Mouse (Mus musculus) kidney, adult 18-20 months (tissue): Measurements from ENCODE around the gene Ammecr1.
A peak's percentile ranks its signal among the peaks of the same experiment; 100 is the strongest.

Experiments used
- DNase-seq: peaks from one replicate; pipeline ENCODE4 v3.0.0; 2021

Ammecr1 gene

GRCm38 (mm10) chrX:142966008-142966966 lies at the start of gene Ammecr1:
TSS of gene Ammecr1 (minus strand) at chrX:142966728.
- peak; percentile 69 for DNase-seq

GRCm38 (mm10) chrX:143014118-143014517 lies 47.6 kb upstream of the Ammecr1 start:
- DNase-seq: no peak

GRCm38 (mm10) chrX:143012334-143012733 lies 45.8 kb upstream of the Ammecr1 start:
- DNase-seq: no peak

DNA sequence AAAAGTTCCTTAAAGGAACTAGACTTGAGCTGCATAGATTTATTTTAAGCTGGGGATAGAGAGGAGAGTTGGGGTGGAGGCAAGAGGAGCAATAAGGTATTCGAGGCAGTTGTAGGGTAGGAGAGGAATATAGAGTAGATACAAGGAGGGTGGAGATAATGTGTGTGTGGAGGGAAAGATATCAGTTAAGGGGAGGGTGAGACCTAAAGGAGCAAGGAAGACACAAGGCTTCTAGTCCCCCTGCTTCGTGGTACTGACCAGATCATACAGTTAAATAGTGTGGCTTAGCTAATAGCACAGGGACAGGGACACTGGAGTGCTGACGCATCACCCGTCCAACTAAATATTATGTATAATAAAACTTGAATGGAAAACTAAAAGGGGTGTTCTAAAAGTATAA lies 45.3 kb upstream of the Ammecr1 start:
- no peak for DNase-seq

- no peak for DNase-seq
Observed at GRCm38 (mm10) chrX:143004131-143004846, 37.8 kb upstream of the Ammecr1 start.

DNA sequence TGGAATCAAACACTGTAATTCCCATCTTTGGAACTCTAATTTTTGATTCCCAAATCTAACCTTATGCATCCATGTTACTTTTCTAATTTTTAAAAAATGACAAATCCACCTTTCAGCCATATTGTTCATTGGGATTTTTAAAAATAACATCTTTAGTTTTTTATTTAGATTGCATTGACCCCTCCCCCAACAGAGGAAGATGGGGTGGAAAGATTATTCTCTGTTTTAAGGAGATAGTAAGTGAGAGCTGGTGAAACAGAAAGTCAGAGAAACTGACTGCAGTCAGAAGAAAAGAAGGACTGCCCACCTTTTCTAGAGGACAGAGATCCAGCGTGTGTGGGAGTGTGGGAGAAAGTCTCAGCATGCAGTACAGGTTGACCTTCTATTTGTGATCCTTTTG lies 30.7 kb upstream of the Ammecr1 start:
- no peak for DNase-seq

DNA sequence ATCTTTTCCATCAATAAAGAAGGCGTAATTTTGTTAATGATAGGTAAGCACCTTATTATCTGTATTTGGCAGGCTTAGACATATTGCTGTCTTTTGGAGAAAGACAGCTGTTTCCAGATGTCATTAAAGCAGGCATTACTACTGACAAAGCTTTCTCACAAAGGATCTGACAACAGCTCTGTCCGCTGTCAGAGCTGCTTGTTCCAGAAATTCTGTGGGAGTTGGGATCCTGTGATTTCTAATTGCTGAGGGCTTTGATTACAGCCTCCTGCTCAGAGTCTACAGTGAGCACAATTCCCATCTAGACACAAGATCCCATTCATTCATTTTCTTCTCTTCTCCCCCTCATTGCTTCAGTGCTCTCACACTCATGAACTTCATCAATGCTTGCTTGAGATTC lies 28.0 kb upstream of the Ammecr1 start:
- no peak for DNase-seq

DNA sequence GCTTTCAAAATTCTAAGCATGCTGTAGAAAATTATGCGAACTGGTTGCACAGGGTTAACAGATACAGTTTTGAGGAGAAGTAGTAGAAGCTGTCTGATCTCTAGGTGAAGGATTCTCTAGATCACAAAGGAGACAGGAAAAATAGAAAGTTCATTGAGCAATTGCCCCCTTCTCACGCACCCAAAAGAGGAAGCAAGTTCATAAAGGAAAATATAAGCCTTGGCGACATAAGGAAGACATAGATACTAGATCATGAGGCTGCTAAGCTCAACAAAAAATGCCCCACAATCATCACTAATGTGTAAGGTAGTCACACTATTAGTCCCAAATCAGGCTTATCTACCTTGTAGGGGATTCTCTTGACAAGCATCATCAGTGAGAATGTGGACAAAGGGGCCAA lies 17.6 kb upstream of the Ammecr1 start:
- DNase-seq: no peak

GRCm38 (mm10) chrX:142983638-142984037 lies 17.1 kb upstream of the Ammecr1 start:
- no peak for DNase-seq

DNA sequence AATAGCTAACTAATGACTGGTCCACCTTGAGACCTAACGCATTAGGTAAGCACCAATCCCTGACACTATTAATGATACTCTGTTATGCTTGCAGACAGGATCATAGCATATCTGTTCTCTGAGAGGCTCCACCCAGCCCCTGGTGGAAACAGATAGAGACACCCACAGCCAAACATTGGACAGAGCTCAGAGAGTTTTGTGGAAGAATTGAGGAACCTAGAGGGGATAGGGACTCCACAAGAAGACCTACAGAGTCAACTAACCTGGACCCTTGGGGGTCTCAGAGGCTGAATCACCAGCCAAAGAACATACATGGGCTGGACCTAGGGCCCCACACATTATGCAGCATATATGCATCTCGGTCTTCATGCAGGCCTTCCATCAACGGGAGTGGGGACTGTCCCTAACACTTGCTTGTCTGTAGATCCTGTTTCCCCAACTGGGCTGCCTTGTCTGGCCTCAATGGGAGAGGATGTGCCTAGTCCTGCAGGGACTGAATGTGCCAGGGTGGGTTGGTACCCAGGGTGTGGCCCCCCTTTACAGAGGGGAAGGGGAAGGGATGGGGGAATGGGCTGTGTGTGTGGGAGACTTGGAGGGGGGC lies 15.1 kb upstream of the Ammecr1 start:
- no peak for DNase-seq

GRCm38 (mm10) chrX:142980855-142981529 lies 14.5 kb upstream of the Ammecr1 start:
- DNase-seq: no peak

DNA sequence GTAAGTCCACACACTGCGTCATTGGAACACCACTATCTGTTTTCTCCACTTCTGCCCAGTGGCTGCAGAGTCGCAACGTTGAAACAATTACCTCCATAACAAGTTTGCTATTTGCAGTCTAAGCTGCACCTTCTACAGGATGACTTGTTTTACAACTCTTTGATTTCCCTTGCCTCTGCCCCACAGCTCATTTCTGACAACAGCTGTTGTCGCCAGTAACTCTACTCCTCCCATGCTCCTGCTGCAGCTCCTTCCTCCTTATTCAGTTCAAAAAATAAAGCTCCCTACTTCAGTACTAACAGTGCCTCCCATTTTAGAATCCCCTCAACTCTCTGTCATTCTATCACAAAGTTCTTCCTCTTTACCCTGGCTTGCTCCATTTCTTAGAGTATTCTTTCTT lies 12.7 kb upstream of the Ammecr1 start:
- DNase-seq: no peak

DNA sequence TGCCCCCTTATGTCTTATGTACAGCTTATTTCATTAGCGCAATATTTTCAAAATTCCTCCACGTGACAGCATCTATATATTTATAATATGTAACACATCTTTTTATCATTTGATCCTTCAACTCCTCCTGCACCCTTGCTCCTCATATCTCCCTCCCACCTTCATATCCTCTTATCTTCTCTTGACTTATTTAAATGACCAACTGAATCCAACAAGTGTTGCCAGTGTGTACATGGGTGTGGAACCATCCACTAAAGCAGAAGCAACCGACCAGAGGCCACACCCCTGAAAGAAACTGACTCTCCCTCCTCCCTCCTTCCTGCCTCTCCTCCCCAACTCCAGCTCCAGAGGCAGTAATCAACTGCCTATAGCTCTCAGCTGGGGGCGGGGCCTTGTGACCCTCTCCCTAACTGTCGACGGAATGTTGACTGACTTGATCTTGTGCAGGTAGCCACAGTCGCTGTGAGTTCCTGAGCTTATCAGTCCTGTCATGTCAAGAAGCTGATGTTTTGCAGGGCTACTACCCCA lies 6.0 kb upstream of the Ammecr1 start:
- DNase-seq: no peak

GRCm38 (mm10) chrX:142971759-142972158 lies 5.2 kb upstream of the Ammecr1 start:
- no peak for DNase-seq

DNA sequence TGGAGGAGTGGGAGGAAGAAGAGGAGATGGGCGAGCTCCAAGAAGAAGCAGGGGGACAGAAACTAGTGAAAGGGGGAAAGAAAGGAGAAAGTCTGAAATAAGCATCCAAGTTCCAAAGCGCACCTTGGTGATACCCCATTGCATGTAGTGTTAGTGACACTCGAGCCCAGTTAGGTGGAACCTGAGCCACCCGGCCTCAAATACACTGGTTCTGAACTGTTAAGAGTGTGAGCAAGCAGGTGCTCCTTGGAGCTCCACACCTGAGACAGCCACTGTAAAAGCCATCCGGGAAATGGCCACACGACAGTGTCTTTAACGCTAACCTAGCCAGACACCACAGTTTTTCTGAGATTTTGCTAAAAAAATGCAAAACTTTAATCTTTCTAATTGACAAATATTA lies 539 bp upstream of the Ammecr1 start:
- DNase-seq: peak; percentile 4

DNA sequence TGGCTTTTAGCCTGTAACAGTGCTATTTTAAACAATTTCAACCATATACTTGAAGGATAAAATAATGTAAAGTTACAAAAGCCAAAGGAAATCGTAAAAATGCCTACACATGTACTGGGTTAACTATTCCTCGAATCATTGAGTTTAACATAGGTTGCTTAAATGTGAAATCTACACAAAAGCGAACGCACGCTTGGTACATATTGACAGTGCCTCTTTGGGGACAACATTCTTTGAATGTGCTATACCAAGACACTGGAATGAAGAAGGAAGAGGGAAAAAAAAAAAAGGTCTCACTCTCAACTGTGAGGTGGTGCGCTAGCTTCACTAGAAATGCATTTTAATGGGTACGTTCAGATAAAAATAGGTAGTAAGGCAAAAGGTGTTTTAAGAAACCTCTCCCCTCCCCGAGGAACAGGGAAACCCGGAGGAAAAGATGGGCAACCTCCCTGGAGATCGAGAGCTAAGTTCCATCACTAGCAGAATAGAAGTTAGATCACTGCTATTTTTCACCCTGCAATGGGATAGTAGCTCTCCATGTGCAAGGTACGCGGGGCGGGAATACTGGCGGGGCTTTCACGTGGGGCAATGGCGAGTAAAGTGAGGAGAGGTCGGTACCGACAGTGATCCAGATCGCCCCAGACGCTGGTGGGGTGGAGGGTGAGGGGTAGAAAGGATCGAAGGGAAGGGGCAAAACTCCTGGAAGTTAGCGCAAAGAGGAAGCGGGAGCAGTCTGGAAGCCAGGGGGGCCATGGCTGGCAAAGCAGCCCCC lies 1.1 kb downstream of the Ammecr1 start:
- peak; percentile 12 for DNase-seq

GRCm38 (mm10) chrX:142960434-142960833 lies 6.1 kb downstream of the Ammecr1 start:
- no peak for DNase-seq

DNA sequence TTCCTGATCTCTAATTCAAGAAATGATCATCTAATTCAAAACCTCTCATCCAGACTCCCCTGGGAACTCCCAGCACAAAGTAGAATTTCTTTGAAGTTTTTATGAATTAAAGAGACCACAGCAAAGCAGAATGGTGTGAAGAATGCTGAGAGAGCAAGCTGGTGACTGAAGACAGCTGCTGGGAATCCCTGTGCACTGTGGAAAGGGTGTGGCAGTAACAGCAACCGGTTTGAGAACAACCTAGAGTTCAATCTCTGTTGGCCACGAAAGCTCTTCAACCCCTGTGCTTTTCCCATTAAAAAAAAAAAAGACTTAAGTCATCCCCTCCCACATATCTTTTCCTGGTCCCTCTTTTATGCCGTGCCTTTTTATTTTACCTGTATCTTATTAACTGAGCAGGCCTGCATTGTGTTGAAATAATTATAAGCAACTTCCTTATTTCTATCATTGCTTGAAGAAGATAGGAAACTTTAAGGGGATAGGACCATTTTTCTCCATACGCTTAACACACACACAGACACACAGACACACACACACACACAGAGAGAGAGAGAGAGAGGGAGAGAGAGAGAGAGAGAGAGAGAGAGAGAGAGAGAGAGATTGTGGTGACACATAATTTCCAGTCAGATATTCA lies 6.7 kb downstream of the Ammecr1 start:
- no peak for DNase-seq

DNA sequence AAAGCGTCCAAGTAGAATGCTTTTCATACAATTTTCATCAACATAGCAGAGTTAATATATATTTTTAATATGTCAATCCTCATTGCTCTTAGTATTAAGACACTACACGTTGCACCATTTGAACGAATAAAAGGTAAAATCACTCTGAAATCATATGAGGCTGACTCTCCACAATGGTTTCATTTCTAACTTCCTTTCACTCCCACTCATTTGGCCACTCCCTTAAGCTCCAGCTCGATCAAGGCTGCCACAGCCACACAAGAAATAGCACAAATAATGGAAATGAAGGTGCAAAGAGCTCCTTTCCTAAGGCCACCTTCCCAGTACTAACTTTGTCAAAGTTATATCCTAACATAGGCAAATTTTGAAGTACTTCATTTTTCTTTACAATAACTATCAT lies 38.1 kb downstream of the Ammecr1 start:
- no peak for DNase-seq

DNA sequence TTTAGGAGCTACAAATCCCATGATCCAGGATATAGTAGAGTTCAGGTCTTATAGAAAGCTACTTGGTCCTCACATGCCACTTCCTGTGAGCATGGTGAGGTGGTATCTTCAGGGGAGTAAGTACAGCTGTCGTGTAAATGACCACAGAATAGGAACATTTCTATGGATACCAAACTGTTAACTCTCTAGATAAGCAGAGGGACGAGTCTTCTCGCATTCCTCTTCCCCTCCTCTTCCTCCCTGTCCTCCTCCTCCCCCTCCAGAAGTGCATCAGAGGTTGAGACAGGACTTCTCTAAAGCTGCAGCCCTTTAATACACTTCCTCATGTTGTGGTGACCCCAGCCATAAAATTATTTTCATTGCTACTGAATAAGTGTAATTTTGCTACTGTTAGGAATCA lies 49.1 kb downstream of the Ammecr1 start:
- DNase-seq: no peak

DNA sequence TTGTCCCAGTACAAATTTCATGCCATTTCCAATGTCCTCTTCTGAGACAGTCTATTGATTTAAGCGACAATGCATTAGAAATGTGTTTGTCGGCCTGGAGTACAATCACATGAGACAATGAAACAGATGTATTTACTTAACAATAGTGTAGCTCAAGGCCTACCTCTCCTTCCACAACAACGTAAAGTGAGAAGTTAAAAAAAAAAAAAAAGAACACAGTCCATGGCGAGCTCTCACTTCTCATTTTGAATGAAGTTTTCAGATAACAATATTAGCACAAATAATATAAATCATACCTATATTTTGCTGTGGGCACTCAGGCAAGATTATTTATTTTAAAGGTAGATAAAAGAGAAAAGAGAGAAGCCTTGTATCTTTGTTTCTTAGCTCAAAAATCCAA lies 49.8 kb downstream of the Ammecr1 start:
- no peak for DNase-seq

DNA sequence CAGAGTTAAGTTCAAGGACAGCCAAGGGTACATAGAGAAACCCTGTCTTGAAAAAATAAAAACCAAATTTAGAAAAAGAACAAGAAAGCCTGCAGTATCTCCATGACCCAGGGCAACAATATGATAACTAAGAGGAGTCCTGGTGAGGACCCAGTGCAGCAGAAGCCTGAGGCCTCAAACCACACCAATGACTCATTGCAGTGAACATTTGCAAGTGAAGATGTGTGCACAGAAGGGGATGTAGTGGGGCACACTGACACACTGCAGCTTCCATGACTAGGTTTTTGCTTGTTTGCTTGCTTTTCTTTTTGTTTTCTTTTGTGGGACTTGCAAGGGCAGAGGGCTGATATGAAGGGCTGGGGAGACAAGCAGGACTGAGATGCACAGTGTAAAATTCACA lies 52.3 kb downstream of the Ammecr1 start:
- DNase-seq: no peak
